ENCODE assay signal across 15 mouse cellular contexts in the genomic region with DNA sequence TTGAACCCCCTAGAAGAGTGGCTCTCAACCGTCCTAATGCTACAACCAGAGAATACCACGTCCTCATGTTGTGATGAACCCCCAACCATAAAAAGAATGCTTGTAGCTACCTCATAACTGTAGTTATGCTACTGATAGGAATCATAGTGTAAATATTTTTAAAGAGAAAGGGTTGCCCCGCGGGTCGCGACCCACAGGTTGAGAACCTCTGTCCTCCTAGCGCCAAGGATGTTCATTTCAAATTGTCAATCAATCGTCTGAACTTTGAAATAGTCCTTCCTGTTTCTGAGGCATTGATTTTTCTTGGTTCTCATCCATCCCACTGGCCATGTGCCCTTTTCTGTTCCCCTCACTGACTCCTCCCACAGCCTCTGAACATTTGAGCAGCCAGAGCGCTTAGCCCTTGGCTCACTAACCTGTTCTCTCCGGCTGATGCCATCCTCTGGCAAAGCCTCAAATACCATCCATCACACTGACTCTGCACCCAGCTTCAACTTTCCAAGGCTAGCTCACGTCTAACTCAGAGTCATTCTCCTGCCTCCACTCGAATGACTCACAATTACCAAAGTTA.
"Had no signal": no experiment of that assay in that cellular context is flagged by ENCODE, and none has a peak within 500 bp of the region (broad histone marks: within the 10 kb centered on the region; RNA-seq: fewer than 3 reads in every experiment).

No protein-coding gene starts in this region.

- H3K27me3 ChIP-seq: limb, embryonic 15.5 days; midbrain, embryonic 12.5 days; stomach, embryonic 15.5 days had no signal

- DNase-seq: kidney, adult 9 months; kidney, postnatal 36 days; layer of hippocampus, adult 9-11 months; layer of hippocampus, postnatal 36 days; lung, embryonic 14.5 days; lung, postnatal 10 days; right cerebral cortex, postnatal 14 days; thymus, postnatal 14 days had no signal

- H3K4me1 ChIP-seq: limb, embryonic 15.5 days; liver, embryonic 15.5 days; megakaryocyte, embryonic 14.5 days; midbrain, embryonic 12.5 days; stomach, embryonic 15.5 days had no signal

- H3K4me3 ChIP-seq: limb, embryonic 15.5 days; liver, embryonic 15.5 days; megakaryocyte, embryonic 14.5 days; midbrain, embryonic 12.5 days; stomach, embryonic 15.5 days had no signal

- H3K27ac ChIP-seq: kidney, postnatal 0 days; limb, embryonic 15.5 days; liver, embryonic 15.5 days; macrophage; midbrain, embryonic 12.5 days; stomach, embryonic 15.5 days had no signal

- H3K9ac ChIP-seq: limb, embryonic 15.5 days; liver, embryonic 15.5 days; lung, embryonic 14.5 days; midbrain, embryonic 12.5 days; stomach, embryonic 15.5 days had no signal
